Mouse (Mus musculus): Measurements from ENCODE around the gene Zfp94.
A peak's percentile ranks its signal among the peaks of the same experiment; 100 is the strongest.

The Zfp94 gene

DNA sequence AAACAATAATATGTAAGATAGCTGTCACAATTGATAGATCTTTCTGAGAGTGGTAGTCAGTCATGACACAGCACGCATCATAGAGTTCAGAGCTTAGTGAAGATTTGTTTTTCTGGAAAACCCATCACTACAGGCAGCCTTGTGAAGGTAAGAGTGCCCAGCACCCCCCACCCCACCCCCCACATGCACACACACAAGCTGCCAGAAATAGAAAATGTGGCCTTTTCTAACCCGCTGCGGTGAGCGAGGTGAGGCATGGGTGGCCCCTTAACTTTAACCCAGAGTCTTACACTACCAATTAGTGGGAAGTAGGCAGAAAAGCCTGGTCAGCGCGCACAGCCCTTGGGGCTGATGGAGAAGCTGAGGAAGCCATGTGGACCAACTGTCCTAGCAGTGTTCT lies 45.3 kb downstream of the Zfp94 start:
- no peak for DNase-seq

- DNase-seq = peak; percentile 98
Observed at GRCm38 (mm10) chr7:24270288-24270672, 46.2 kb downstream of the Zfp94 start, which contains the start of gene Zfp93. Gene Zfp93 (plus strand): TSS chr7:24270420.

GRCm38 (mm10) chr7:24269667-24270287 lies 46.7 kb downstream of the Zfp94 start:
- DNase-seq = no peak

DNA sequence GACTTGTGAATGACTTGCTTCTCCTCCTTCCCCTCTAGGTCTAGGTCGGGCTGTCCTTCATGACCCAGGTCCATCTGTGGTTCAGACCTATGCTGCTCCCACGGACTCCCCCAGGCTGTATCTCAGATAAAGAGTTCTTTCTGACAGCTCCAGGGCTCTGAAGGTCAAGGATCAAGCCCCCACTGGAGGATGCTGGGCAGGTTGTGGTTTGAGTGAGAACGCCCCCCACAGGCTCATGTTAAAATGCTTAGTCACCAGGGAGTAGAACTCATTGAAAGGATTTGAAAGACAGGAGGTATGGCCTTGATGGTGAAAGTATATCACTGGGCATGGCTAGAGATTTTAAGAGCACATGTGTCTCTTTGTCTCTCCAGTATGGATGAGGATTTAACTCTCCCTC lies 47.2 kb downstream of the Zfp94 start:
- peak; percentile 82 for DNase-seq

DNA sequence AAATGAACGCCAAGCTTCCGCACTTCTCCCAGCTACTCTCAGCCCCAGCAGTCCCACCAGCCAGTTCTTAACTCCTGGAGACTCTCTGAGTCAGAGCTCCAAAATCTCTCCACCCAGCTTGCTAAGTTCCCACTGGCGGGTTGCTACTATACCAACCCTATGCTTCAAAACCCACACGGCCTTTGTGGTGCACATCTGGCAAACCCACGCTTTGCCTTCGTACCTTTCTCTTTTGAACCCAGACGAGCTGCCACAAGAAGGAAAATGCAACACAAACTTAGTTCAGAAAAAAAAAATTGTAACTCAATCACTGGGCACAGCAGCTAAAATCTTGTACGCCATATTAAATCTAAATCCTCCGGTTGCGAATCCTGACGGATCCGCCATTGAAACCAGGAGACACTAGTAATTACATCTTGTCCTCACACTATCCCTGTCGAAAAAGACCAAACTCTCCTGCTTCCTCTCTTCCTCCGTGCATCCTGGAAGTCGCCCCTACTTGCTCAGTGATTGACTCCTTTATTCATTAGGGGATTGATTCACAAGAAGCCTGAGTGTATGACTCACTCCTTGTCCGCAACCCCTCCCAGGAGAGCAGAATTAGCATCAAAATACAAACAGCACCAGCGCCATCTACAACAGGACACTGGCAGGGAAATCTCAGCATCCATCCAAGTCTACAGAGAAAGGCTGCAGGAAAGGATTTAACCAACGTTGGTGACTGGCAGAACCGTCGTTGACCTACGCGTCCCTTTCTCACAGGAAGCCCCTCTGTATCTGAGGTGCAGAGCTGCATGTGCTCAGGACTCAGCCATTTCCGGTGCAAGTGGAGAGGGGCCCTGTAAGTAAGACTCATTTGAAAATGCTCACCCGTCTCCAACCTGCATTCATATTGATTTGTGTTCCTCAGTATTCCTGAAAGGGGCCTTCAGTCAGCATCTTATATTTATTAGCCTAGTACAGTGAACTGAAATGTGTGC lies 48.0 kb downstream of the Zfp94 start:
- DNase-seq = no peak

DNA sequence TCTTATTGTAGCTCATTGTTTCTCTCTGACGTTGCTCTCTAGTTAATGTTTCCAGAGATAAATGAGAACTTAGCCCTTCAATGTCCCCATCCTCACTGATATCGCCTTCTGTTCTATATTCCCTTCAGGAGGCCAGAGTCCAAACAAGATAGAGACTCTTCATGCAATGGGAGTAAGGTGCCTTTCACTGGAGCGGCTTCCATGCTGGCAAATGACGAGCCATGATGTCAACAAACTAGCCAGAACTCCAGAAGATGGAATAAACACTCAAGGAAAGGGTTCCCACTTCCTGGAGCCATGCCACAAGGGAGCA lies 56.5 kb downstream of the Zfp94 start:
- no peak for DNase-seq

- DNase-seq = peak; percentile 81
Observed at GRCm38 (mm10) chr7:24259306-24259999, 57.0 kb downstream of the Zfp94 start.

DNA sequence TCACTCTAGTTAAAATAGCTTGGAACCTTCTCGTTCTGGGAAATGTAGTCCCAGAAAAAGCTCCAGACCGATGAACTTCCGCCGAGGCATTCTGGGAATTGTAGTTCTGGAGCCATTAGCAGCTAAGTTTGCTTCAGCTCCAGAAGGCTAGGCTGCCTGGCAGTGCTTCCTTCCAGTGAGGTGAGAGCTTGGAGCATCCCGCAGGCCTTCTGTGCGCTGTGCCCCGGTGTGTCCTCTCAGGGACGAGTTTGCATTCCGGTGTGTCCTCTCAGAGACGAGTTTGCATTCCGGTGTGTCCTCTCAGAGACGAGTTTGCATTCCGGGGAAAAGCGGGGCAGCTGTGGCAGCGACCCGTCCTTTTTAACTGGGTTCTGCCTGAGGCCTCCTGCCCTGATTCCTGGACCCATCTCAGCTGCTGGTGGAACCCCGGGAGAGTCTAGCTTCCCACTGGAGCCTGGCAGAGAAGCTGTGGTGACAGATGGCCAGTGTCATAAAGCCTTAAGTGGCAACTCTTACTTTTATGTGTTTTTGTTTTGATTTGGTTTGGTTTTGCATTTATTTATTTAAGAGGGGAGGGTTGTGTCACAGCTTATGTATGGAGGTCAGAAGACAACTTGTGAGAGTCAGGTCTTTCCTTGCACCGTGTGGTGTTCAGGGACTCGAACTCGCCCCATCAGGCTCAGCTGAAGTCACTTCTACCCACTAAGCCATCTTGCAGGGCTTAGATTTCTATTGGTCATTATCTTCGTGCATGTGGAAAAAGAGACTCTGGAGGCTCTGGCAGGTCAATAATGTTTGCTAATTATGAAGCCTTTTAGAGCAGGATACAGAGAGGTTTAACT lies 61.6 kb downstream of the Zfp94 start, which contains the start of gene Zfp108:
Zfp108 (plus strand) TSS at position 162 of the 842 bp plus-strand sequence.
- DNase-seq = peak; percentile 98

GRCm38 (mm10) chr7:24253779-24254615 lies 62.5 kb downstream of the Zfp94 start:
- peak; percentile 85 for DNase-seq
